Mouse (Mus musculus) MEL (cell line): ENCODE results near the gene Tnfrsf1a.

ENCODE experiments used
- POLR2A ChIP-seq, 2 experiments: IDR thresholded peaks; 2 replicates each; pipeline ENCODE4 v1.6.1; 2011 to 2012; ENCODE audit warnings: low read length in 2 of 2, mild to moderate bottlenecking in 2 of 2, control low read depth in 1 of 2, improper control_type of control experiment in 1 of 2, low read depth in 1 of 2, moderate library complexity in 1 of 2; ENCODE audit not compliant: control insufficient read depth in 1 of 2, insufficient read depth in 1 of 2, poor library complexity in 1 of 2
- USF1 ChIP-seq: IDR thresholded peaks from 2 replicates; pipeline ENCODE4 v1.6.1; 2014; ENCODE audit warnings: low read depth, mild to moderate bottlenecking, inconsistent platforms, low read length, improper control_type of control experiment, moderate library complexity
- ZNF384 ChIP-seq: IDR thresholded peaks from 2 replicates; pipeline ENCODE4 v1.6.1; 2012; ENCODE audit warnings: low read depth, mild to moderate bottlenecking, inconsistent platforms, low read length, improper control_type of control experiment

GRCm38 (mm10) chr6:125411661-125412060 lies 62.5 kb downstream of the Tnfrsf1a start:
- TF ChIP-seq ZNF384, result no peak
- TF ChIP-seq POLR2A (IDR thresholded peaks at IDR 0.05; ENCODE audit: control insufficient read depth in 1 of 2, insufficient read depth in 1 of 2, low read depth in 1 of 2, low read length in 2 of 2, poor library complexity in 1 of 2), result no peak
- TF ChIP-seq USF1, result no peak
